Mouse (Mus musculus) thymus, adult 2 months (tissue): ENCODE results near the gene 4933424G06Rik. TPM values are rescaled to one million over a fixed set of nuclear protein-coding genes. Genes with fewer than 3 reads are reported as not detected.
A peak's percentile ranks its signal among the peaks of the same experiment; 100 is the strongest.

Experiments used
- DNase-seq: peaks from one replicate; pipeline ENCODE4 v3.0.0; 2021
- H3K27ac ChIP-seq: fragments of 200-500 bp; 2 replicates; pipeline ENCODE4 v1.5.1; 2012; ENCODE audit warnings: low read length, control low read depth; ENCODE audit not compliant: control insufficient read depth, insufficient read depth
- H3K27me3 ChIP-seq: fragments of 200-500 bp; 2 replicates; pipeline ENCODE4 v1.6.1; 2012; ENCODE audit warnings: mild to moderate bottlenecking, low read length, moderate library complexity, mixed read lengths; ENCODE audit not compliant: control insufficient read depth, insufficient read depth
- H3K36me3 ChIP-seq: fragments of 200-500 bp; 2 replicates; pipeline ENCODE4 v1.6.1; 2012; ENCODE audit warnings: mild to moderate bottlenecking, low read length, moderate library complexity; ENCODE audit not compliant: control insufficient read depth, insufficient read depth
- H3K4me1 ChIP-seq: fragments of 200-500 bp; replicated peaks from 2 replicates; pipeline ENCODE4 v1.6.1; 2012; ENCODE audit warnings: low read length; ENCODE audit not compliant: control insufficient read depth, insufficient read depth
- H3K4me3 ChIP-seq: fragments of 200-500 bp; 2 replicates; pipeline ENCODE4 v1.5.1; 2012; ENCODE audit warnings: mild to moderate bottlenecking, low read length, control low read depth, moderate library complexity; ENCODE audit not compliant: control insufficient read depth, insufficient read depth
- CTCF ChIP-seq: fragments of 200-500 bp; IDR thresholded peaks from 2 replicates; pipeline ENCODE4 v1.5.1; 2012; ENCODE audit warnings: mild to moderate bottlenecking, control low read depth, low read length, moderate library complexity, borderline replicate concordance; ENCODE audit not compliant: control insufficient read depth, poor library complexity, insufficient read depth; ENCODE audit errors: extremely low read depth
- POLR2A ChIP-seq: fragments of 200-500 bp; IDR thresholded peaks from 2 replicates; pipeline ENCODE4 v1.6.1; 2012; ENCODE audit warnings: mild to moderate bottlenecking, low read length, control low read depth, moderate library complexity; ENCODE audit not compliant: control insufficient read depth, poor library complexity, insufficient read depth; ENCODE audit errors: extremely low read depth
- WGBS: fragments of 180-500 bp; shearing (Covaris S2); methylation state at CpG from one replicate; pipeline ENCODE4 v1.1.7; 2018; 5-methylcytosine and 5-hydroxymethylcytosine counted together
- polyA plus RNA-seq: library from polyadenylated mRNA; depleted of rRNA; stranded (reverse); fragments of >200 nt; gene quantifications from 2 replicates; pipeline ENCODE4 v1.2.3, GENCODE M21; 2012

The 4933424G06Rik gene
- polyA plus RNA-seq, 1 experiment = not detected

DNA sequence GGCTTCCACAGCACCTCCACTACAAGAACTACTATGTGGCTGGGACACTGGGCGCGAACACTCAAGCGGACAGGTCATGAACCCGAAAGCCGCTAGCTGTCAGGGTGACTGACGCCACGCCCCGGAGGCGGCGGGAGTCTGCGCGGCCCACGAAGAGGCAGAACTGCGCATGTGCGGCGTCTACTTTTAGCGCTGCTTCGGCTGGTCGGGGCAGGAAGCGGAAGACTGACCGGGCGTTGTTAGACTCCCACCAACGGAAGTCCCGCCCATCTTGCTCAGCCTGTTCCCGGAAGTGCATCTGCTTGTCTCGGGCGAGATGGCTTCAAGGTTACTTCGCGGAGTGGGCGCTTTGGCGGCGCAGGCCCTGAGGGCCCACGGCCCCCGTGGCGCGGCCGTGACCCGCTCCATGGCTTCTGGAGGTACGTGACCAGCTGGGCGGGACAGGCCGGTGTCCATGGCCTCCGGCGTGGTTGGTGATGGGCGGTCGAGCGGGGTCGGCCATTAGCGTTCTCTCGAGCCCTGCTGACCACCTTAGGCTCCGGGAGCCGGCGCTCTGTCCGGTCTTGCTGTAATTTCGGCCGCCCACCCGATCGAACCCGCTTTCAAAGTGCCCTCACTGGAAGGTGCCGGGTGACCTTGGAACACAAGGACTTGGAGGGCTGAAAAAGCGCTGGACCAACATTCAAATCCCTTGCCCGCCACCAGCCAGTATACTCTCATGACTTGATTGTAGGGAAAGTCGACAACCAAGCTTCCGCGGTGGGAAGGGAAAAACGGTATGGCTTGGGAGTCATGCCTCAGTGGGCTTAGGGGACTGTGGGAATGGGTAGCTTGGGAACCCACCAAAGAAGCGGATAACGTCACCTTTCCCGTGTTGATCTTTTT lies 18.4 kb upstream of the 4933424G06Rik start, which contains the start of gene Cox5b:
Gene Cox5b (plus strand): TSS at position 179 of the 885 bp plus-strand sequence.
- Histone ChIP-seq H3K4me1 (peaks cover 9% of the 10 kb centered on the region), H3K27me3 (no peaks in the 10 kb centered on the region), H3K4me3 (peak within 1 kb of the TSS; percentile 80), H3K36me3 (peaks cover 11% of the 10 kb centered on the region; the same call in 1 of the 2 replicates), H3K27ac (no peak within 1 kb of the TSS; the same call in 1 of the 2 replicates)
- TF ChIP-seq POLR2A (peak; percentile 56; the same call in 1 of the 2 replicates), CTCF (0 out of 2 replicates have a peak, but pooled peaks have one; percentile 25)
- under 1% methylated on average over 68 of the region's 68 CpGs for WGBS
- peak; percentile 95 for DNase-seq

DNA sequence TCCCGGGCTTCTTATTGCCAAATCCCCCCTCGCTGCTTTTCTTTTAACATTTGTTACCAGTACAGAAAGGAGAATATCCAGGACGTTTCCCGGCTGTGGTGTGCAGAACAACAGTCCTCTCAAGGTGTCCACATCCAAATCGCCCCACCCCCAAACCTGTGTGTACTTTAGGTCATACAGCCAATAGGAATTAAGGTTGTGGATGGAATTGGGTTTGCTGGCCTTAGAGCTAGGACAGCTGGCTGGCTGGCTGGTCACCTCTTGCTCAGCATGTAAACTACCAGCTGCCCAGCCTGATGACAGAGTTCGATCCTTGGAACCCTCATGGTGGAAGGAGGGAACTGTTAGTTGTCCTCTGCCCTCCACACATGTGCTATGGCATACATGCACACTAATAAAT lies 15.1 kb upstream of the 4933424G06Rik start:
- DNase-seq = no peak
- no peak overlapping the region for H3K27ac ChIP-seq
- H3K4me3 ChIP-seq = no peak overlapping the region
- H3K36me3 ChIP-seq = peaks cover 17% of the 10 kb centered on the region; the same call in 1 of the 2 replicates
- H3K27me3 ChIP-seq = no peaks in the 10 kb centered on the region
- H3K4me1 ChIP-seq = peaks cover 9% of the 10 kb centered on the region
- WGBS = 95% methylated on average over 6 of the region's 6 CpGs
- no peak for TF ChIP-seq POLR2A
- no peak for TF ChIP-seq CTCF

DNA sequence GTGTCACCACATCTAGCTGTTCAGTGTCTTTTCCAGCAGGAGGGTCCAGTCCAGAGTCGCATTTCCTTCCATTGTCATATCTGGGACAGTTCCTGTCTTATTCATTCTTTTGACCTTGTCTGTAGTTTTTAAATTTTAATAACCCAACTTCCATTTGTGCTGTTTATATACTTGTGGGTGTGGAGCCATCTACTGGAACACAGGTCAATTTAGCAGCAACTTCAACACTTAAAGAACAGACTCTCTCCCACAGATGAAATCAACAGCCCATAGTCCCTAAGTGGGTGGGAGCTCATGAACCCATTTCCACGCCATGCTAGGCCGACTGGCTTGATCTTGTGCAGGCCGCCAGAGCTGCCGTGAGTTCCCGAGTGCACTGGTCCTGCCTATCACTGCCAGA lies 13.5 kb upstream of the 4933424G06Rik start:
- H3K27ac ChIP-seq = no peak overlapping the region
- no peak for DNase-seq
- peaks cover 6% of the 10 kb centered on the region for H3K4me1 ChIP-seq
- H3K27me3 ChIP-seq = no peaks in the 10 kb centered on the region
- H3K4me3 ChIP-seq = no peak overlapping the region
- peaks cover 32% of the 10 kb centered on the region for H3K36me3 ChIP-seq
- TF ChIP-seq POLR2A (no peak), CTCF (no peak)
- 86% methylated on average over 6 of the region's 6 CpGs for WGBS

DNA sequence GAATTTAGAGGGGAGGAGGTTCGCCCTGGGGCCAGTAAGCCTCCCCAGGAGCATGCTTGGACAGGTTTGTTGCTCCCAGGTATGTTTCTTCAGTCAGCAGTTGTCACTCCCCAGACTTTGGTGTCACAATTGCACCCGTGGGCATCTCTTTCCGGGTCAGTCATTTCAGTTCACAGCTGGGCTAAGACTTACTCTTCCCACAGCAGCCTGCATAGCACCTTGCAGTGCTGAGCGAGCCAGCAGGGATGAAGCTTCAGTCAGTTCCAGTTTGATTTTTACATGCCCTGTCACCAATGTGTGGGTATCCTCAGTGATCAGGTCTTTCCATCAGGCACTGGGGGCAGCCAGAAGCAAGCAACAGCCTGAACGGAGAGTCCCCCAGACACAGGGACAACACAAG lies 12.9 kb upstream of the 4933424G06Rik start:
- DNase-seq = no peak
- no peak overlapping the region for H3K4me3 ChIP-seq
- H3K4me1 ChIP-seq = peaks cover 3% of the 10 kb centered on the region
- H3K36me3 ChIP-seq = peaks cover 38% of the 10 kb centered on the region
- no peaks in the 10 kb centered on the region for H3K27me3 ChIP-seq
- 81% methylated on average over 5 of the region's 5 CpGs for WGBS
- H3K27ac ChIP-seq = no peak overlapping the region
- TF ChIP-seq POLR2A (no peak), CTCF (no peak)

DNA sequence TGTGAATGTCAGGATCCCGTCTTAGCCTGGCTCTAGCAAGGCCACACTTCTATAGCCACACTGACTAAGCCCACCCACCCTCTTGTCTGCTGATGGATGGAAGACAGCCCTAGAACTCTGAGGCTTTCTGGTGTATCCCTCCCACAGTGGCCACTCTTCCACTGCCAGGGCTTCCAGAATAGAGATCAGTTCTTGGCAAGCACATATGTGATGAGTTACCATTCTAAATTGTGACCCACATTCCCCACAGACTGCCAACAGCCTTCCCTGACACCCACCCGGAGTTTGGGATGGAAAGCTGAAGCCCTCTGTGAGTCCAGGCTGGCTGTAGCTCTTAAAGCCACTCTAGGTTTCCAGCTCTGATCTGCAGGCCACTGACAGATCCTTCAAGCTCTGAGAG lies 2.8 kb upstream of the 4933424G06Rik start:
- DNase-seq = no peak
- TF ChIP-seq POLR2A (no peak), CTCF (no peak)
- H3K4me1 ChIP-seq = peaks cover 13% of the 10 kb centered on the region
- H3K36me3 ChIP-seq = peaks cover 37% of the 10 kb centered on the region
- H3K27me3 ChIP-seq = no peaks in the 10 kb centered on the region
- no peak overlapping the region for H3K27ac ChIP-seq
- WGBS = 88% methylated on average over 2 of the region's 2 CpGs
- no peak overlapping the region for H3K4me3 ChIP-seq

DNA sequence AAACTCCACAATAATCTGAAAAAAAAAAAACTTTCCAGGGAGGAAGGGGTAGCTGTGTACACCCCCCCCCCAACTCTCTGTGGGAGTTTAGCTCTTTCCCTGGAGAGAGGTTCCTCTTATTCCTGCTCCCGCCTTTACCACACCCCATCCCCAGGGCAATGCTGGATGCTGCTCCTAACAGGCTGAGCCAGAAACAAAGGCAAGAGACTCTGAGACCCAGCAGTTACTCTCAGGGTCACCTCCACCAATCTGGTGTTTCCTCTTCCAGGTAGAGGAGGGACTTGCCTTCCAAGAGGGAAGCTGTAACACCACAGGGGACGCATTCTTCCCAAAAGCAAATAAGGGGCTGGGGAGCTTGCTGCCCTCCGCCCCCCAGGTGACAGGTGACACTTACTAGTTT lies 2.2 kb upstream of the 4933424G06Rik start:
- no peak for DNase-seq
- Histone ChIP-seq H3K27me3 (no peaks in the 10 kb centered on the region), H3K36me3 (peaks cover 30% of the 10 kb centered on the region), H3K27ac (no peak overlapping the region), H3K4me3 (no peak overlapping the region), H3K4me1 (peaks cover 13% of the 10 kb centered on the region)
- 95% methylated on average over 3 of the region's 3 CpGs for WGBS
- TF ChIP-seq POLR2A (no peak), CTCF (no peak)
